Mouse (Mus musculus) thymus, postnatal 36 days (tissue): ENCODE results near the gene Far1.
A peak's percentile ranks its signal among the peaks of the same experiment; 100 is the strongest.

Experiments
- DNase-seq, 2 experiments: peaks; one replicate each; pipeline ENCODE4 v3.0.0; 2022; ENCODE audit warnings: mixed read lengths in 2 of 2

Far1 gene

GRCm38 (mm10) chr7:113513286-113513962 is at the start of gene Far1:
Far1 (plus strand) TSS chr7:113513834.
- DNase-seq = peak; percentile 95 to 98

DNA sequence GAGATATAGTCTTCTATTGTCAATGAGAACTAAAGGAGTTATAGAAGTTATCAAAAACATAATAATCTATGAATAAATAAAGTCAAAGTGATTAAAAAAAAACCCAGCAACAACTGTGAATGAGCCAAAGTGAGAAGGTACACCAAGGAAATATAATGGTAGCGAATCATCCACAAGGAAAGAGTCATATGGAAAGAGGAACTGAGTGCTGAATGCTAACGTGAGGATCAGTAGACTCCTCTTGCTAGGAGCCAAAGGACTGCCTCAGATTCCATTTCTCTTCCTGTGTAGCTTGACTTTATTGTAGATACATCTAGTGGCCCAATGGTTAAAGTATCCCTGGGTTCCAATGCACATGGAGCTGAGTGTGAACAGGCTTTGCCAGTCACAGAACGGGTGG is 45.3 kb upstream of the Far1 start:
- no peak for DNase-seq

DNA sequence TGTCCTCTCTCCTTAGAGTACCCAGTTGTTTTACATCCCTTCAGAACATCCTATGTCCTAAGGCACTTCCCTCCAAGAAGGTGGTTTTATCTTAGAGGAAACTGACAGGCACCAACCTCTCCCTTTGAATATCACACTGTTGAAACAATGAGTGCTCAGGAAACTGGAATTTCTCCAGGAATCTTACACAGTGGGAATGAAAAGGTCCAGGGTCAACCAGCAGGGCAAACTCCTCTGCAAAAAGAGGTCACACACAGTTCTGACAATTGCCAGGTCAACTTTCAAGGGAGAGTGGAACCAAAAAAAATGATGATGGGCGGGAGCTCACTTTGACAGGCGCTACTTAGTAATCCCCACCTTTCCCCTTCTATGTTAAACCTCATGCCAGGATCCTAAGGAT is 43.0 kb upstream of the Far1 start:
- no peak for DNase-seq

DNA sequence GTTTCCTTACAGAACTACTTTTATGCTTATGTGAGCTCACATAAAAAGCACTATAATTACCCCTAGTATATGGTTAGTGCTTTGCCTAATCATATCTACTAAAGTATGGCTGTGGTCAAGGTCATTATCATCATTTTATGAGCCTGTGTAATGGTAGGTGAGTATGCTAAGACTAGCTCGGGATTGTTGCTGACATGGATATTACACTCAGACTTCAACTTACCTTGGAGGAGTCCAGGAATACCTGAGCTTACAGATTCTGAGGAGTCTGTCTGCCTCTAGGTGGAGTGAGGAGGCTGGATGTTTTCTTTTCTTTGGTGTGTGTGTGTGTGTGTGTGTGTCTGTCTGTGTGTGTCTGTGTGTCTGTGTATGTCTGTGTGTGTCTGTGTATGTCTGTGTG is 42.0 kb upstream of the Far1 start:
- DNase-seq = no peak

GRCm38 (mm10) chr7:113495792-113496191 is 17.8 kb upstream of the Far1 start:
- DNase-seq = no peak

- no peak for DNase-seq
Observed at GRCm38 (mm10) chr7:113498413-113498812, 15.2 kb upstream of the Far1 start.

DNA sequence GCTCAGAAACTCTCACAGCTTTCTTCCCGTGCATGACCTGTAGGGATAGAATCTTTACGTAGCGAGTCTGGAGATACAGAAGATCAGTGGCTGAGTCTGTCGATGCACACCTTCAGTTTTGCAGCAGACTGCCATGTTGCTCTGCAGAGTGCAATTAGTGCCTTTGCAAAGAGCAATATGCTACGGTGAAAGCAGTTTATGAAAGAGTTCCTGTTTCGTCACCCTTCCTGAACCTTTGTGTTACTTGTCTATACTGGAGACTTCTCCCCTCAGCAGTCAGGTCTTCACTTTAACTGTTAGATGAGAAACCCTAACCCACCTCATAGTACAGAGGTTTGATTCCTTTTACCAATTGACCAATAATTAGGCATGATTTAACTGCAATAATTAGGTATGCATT is 13.8 kb upstream of the Far1 start:
- DNase-seq = no peak

DNA sequence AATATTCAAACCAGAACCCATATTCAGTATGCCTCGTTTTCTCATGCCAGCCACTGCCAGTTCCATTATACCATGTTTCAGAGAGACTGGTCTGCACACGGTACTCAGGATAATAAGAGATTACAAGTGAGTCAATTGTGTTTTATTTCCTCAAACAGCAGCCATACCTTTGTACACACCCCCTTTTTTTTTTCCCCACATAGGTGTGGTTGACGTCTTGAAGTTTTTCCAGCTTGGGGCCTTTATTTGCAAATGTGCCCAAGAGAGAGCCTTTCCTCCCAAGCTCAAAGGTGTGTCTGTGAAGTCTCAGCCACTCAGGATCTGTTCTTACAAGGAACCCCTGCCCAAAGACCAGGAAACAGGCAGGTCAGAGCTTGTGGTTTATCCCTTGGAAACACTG is 11.2 kb upstream of the Far1 start:
- DNase-seq = no peak

- no peak for DNase-seq
Observed at GRCm38 (mm10) chr7:113505047-113505446, 8.6 kb upstream of the Far1 start.

DNA sequence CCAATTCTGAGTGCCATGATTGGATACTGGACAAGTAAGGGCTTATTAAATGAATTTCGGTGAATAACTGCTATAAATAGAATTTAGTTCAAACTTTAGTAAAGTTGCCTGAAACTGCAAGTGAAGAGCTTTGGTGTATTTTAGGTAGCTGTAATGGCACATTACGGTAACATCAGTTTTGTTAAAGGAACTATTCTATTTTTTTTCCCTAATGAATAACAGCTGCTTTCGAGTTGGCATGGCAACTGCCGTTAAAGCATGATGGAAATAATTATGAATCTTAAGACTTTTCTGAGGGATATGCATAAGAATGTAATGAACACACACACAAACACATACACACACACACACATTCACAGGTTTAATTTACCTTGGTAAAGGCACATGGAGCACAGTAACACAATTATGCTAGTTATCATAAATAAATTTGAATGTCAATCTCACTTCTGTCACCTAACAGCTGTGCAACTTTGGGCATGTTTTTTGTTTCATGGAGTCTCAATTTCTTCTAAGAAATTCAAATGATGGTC is 8.1 kb upstream of the Far1 start:
- DNase-seq = no peak

GRCm38 (mm10) chr7:113507846-113508245 is 5.8 kb upstream of the Far1 start:
- no peak for DNase-seq

DNA sequence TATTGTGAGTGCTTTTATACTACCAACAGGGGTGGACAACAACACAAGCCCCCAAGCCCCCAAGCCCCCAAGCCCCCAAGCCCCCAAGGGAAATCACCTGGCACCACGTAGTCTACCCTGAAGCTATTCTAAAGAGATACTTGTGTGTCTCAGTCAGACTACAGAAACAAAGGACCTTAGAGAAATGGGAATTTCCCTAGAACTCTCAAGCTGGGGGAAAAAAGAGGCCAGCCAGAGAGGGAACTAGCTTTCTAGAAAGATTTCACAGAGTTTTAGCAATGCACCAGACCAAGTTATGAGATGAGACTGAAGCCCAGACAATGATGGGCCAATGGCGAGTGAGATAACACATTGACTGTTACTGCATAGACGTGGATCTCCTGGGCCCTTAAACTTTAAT is 2.2 kb upstream of the Far1 start:
- DNase-seq = no peak

DNA sequence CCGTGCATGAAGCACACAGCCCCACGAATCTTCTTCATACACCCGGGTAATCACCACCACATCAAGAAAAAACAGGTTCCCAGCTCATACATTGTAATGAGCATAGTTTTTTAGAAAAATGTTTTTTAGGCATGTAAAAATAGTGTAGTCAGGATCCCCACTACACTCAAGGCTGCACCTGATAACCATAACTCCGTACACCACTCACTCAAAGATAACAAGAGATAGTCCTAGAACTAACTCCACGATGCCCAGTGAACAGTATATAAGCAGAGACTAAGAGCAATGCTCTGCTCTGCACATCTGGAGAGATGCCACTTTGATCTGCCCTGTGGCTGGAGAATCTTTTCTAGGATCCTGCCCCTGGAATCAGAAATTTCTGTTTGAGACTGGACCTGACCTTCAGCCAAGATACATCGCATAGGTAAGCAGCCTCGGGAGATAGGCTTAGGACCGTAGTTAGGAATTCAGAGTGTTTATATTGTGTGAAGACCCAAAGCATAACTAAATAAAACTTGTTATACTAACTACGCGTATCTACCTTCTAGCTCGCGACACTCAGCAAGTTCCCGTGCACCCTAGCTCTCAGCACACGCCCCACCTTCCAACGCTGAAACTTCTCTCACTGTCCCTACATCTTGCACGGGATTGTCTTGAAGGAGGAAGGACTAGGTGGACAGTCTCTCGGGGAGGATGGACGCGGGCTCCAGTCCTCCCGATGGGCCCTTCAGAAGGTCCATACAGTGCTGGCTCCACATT is 928 bp upstream of the Far1 start:
- DNase-seq = no peak

- DNase-seq = no peak
Observed at GRCm38 (mm10) chr7:113513963-113514649, 472 bp downstream of the Far1 start.

DNA sequence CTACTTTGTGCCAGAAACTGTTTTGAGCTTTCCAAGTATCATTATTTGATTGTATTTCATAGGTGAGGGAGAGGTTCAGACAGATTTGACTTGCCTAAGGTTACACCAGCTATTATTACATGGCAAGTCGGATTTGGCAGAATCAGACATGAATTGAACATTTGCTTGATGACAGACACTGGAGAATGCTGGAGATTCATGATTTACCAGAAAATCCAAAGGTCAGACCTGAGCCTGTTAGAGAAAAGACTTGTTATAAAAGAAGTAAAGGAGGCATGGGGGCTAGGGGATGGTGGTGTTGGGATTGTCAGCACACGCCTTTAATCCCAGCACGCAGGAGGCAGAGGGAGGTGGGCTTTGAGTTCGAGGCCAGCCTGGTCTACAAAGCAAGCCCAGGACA is 2.2 kb downstream of the Far1 start:
- DNase-seq = no peak

- no peak for DNase-seq
Observed at GRCm38 (mm10) chr7:113518419-113518818, 4.8 kb downstream of the Far1 start.

GRCm38 (mm10) chr7:113518961-113519360 is 5.3 kb downstream of the Far1 start:
- no peak for DNase-seq

DNA sequence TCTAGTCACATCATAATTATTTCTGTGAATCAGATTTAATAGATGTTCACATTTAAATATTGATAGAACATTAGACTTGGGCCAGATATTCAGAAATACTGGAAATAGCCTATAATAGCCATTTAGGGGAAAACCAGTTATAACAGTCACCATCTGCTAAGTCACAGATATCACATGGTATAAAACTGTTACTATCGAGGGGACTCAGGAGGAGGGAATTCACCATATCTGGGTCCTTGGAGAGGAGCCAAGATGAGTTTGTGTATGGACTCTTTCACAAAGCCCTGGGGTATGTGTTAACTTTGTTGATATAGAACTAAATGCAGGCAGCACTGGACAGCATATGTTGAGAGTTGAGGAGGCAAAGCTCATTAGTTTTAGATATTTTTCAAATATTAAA is 29.5 kb downstream of the Far1 start:
- DNase-seq = no peak

GRCm38 (mm10) chr7:113551742-113552463 is 38.3 kb downstream of the Far1 start:
- no peak for DNase-seq

DNA sequence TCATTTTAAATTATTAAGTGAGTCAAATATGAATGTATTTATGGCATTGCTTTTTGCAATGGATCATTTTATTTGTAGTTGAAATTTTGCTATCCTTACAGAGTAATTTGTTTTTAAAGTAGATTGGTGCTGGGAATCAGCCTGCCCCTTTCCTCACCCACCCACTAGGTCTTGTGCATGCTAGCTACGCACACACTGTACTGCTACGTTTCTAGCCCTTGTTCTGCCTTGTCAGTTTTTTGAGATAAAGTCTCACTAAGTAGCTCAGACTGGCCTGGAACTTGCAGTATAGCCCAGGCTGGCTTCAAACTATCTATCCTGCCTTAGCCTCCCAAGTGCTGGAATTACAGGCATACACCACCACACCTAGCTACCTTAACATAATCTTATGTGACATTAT is 38.9 kb downstream of the Far1 start:
- DNase-seq = no peak

- no peak for DNase-seq
Observed at GRCm38 (mm10) chr7:113556138-113556537, 42.5 kb downstream of the Far1 start.

- DNase-seq = no peak
Observed at GRCm38 (mm10) chr7:113566892-113567291, 53.3 kb downstream of the Far1 start.

- no peak for DNase-seq
Observed at GRCm38 (mm10) chr7:113571121-113571520, 57.5 kb downstream of the Far1 start.
